Mouse (Mus musculus) stomach, embryonic 14.5 days (tissue): ENCODE measurements around the gene Pbx1. TPM values are rescaled to one million over a fixed set of nuclear protein-coding genes. Genes with fewer than 3 reads are reported as not detected.

Experiments
- ATAC-seq: fragments of 200-750 bp; cut with Nextera tagmentation; 2 replicates; pipeline ENCODE4 v1.8.0; 2017; ENCODE audit warnings: low read depth, moderate TSS enrichment; ENCODE audit not compliant: insufficient number of reproducible peaks, insufficient read depth, low FRiP score
- H3K27ac ChIP-seq: fragments of 300-500 bp; sonication (generic); 2 replicates; pipeline ENCODE4 v1.5.1; 2014; ENCODE audit warnings: mild to moderate bottlenecking, low read length, moderate library complexity, mixed read lengths
- H3K27me3 ChIP-seq: fragments of 300-500 bp; sonication (generic); 2 replicates; pipeline ENCODE4 v1.6.1; 2014; ENCODE audit warnings: low read length, control low read depth, mixed read lengths; ENCODE audit not compliant: control insufficient read depth, insufficient read depth
- H3K36me3 ChIP-seq: fragments of 300-500 bp; sonication (generic); 2 replicates; pipeline ENCODE4 v1.6.1; 2014; ENCODE audit warnings: mild to moderate bottlenecking, control low read depth, low read length, moderate library complexity, mixed read lengths; ENCODE audit not compliant: control insufficient read depth, insufficient read depth
- H3K4me1 ChIP-seq: fragments of 300-500 bp; sonication (generic); 2 replicates; pipeline ENCODE4 v1.6.1; 2014; ENCODE audit warnings: low read length, control low read depth, mixed read lengths; ENCODE audit not compliant: control insufficient read depth, insufficient read depth
- H3K4me2 ChIP-seq: fragments of 300-500 bp; sonication (generic); replicated peaks from 2 replicates; pipeline ENCODE4 v1.6.1; 2014; ENCODE audit warnings: low read depth, low read length, control low read depth
- H3K4me3 ChIP-seq: fragments of 300-500 bp; sonication (generic); 2 replicates; pipeline ENCODE4 v1.5.1; 2014; ENCODE audit warnings: low read depth, low read length, control low read depth
- H3K9ac ChIP-seq: fragments of 300-500 bp; sonication (generic); replicated peaks from 2 replicates; pipeline ENCODE4 v1.6.1; 2014; ENCODE audit warnings: low read depth, mild to moderate bottlenecking, control low read depth, low read length, moderate library complexity, mixed read lengths
- H3K9me3 ChIP-seq: fragments of 300-500 bp; sonication (generic); 2 replicates; pipeline ENCODE4 v1.6.1; 2016; ENCODE audit warnings: low read depth, low read length, control low read depth; ENCODE audit not compliant: control insufficient read depth
- WGBS: fragments of 180-500 bp; shearing (Covaris S2); extraction: QIAGEN DNeasy Blood & Tissue Kit; methylation state at CpG from one replicate; pipeline ENCODE4 v1.1.7; 2014; 5-methylcytosine and 5-hydroxymethylcytosine counted together
- polyA plus RNA-seq: library from polyadenylated mRNA; unstranded; fragments of >200 nt; fragmentation: Nextera tagmentation; extraction: Ambion mirVana; gene quantifications from 2 replicates; pipeline ENCODE4 v1.2.1, GENCODE M21; 2014

Gene Pbx1
- polyA plus RNA-seq, 1 experiment from 2014 or later = 64.1 TPM

DNA sequence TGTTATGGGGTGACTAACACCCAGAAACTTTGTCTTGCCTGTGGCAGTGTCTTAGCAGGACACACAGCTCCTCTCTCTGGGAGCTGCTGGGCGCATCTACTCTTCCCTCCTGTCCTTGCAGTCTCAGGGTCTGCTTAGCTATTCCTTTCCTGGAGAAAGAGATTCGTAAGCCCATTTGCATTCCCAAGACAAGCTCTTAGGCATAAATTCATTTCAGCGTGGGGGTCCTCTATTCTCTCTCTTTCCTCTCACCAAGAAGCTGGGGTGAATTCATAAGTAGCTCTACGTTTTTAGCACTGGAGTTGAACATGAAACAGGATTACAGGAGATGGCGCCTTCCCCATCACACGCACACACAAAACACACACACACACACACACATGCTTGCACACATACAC lies 140.4 kb downstream of the Pbx1 start:
- Histone ChIP-seq H3K9ac (no peak overlapping the region), H3K4me3 (no peak overlapping the region), H3K27ac (no peak overlapping the region), H3K36me3 (no peaks in the 10 kb centered on the region), H3K4me2 (no peak overlapping the region), H3K9me3 (no peaks in the 10 kb centered on the region), H3K4me1 (peaks cover 24% of the 10 kb centered on the region), H3K27me3 (no peaks in the 10 kb centered on the region)
- ATAC-seq = no peak
- 85% methylated on average over 6 of the region's 6 CpGs for WGBS

DNA sequence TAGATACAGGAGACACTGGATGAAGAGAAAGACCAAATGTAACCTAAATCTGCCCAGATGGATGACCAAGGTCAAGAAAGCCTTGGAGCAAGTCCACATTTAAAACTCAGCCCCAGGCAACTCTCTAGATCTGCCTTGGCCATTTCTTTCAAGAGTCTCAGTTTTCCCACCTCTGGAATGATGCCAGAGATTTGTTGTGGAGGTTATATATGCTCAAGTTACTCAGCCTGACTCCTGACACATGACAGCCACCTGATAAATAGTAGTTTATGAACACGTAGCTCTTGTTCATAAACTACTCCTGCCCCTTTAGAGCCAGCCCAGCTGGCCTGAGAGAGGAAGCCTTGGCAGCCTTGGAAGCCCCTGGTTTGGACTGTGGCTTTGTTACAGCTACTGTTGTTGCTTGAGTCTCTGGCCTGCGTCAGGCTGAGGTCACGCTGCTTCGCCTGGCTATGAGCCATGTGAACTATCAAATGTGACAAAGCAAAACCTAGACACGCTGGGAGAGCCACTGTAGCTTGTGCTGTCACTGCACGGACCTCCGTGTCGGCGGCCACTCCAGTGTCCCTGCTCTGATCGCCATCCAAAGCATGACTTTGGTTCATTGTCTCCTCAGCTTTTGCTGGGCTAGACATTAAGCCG lies 140.9 kb downstream of the Pbx1 start:
- Histone ChIP-seq H3K27ac (no peak overlapping the region), H3K4me3 (no peak overlapping the region), H3K4me1 (peaks cover 24% of the 10 kb centered on the region), H3K9ac (no peak overlapping the region), H3K9me3 (no peaks in the 10 kb centered on the region), H3K4me2 (no peak overlapping the region), H3K36me3 (no peaks in the 10 kb centered on the region), H3K27me3 (no peaks in the 10 kb centered on the region)
- no peak for ATAC-seq
- WGBS = 55% methylated on average over 11 of the region's 11 CpGs

DNA sequence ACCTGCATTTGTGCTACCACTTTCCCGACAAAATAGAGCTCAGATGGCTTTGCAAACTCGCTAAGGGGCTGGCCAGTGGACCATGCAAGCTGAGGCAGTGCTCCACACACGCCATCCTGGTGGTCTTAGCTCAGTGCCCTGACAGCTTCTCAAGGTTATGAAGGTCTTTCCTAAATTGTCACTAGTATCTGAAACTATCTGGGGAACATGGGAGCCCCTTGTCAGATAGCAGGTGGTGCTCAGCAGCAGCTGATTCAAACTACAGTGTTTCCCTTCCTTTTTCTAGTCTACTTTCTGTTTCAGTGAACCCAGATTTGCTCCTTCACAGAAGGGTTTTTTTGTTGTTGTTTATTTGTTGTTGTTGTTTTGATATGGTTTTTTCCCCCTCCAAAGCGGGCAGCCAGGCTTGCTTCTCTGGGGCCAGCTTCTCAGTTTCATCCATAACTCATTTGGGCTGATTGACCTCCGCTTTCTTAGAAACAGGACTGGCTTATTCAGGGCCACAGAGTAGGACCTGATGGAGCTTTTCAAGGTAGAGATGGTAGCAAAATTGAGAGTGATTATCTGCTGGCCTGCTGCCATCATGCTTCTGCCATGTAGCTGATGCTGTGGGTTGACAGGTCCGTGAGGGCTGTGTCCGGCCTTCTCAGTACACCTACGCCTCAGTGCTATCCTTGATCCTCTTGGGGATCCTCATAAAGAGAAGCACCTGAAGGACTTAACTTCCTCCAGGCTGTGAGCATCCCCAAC lies 141.7 kb downstream of the Pbx1 start:
- peaks cover 26% of the 10 kb centered on the region for H3K4me1 ChIP-seq
- no peak for ATAC-seq
- no peaks in the 10 kb centered on the region for H3K9me3 ChIP-seq
- H3K9ac ChIP-seq = no peak overlapping the region
- no peaks in the 10 kb centered on the region for H3K36me3 ChIP-seq
- 81% methylated on average over 8 of the region's 8 CpGs for WGBS
- no peaks in the 10 kb centered on the region for H3K27me3 ChIP-seq
- H3K27ac ChIP-seq = no peak overlapping the region
- H3K4me2 ChIP-seq = no peak overlapping the region
- H3K4me3 ChIP-seq = no peak overlapping the region

DNA sequence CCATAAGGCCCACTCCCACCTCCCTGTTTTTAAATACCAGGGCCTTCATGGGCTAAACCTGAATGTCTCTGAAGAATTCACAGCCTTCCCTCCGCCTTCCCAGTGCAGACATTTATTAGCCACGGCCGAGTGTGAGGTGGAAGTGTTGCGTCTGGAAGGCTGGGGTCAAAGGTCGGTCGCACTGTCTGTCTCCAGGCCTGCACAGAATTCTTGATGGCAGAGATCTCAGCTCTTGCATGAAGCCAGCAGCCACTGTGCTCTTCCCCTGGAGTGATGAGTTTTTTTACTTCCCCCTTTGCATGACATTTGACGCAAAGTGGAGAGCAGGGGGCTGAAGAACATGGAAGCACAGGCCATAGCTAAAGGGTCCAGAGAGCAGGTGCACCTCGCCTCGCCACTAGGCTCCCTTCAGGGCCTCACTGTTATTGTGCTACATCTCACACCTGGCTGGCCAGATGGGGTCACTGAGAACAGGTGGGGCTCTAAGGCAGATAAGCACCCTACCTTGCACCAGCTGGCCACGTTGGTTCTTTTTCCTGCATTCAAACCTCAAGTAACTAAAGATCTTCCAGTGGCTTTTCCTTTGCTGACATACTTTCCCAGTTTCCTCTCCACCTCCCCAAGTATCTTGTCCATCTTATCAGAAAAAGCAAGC lies 143.1 kb downstream of the Pbx1 start:
- Histone ChIP-seq H3K4me2 (no peak overlapping the region), H3K4me3 (no peak overlapping the region), H3K27ac (peak overlapping the region; percentile 61; the same call in 1 of the 2 replicates), H3K36me3 (no peaks in the 10 kb centered on the region), H3K4me1 (peaks cover 40% of the 10 kb centered on the region), H3K9me3 (no peaks in the 10 kb centered on the region), H3K27me3 (no peaks in the 10 kb centered on the region), H3K9ac (no peak overlapping the region)
- ATAC-seq = no peak; the same call in 1 of the 2 replicates
- WGBS = 51% methylated on average over 10 of the region's 10 CpGs

DNA sequence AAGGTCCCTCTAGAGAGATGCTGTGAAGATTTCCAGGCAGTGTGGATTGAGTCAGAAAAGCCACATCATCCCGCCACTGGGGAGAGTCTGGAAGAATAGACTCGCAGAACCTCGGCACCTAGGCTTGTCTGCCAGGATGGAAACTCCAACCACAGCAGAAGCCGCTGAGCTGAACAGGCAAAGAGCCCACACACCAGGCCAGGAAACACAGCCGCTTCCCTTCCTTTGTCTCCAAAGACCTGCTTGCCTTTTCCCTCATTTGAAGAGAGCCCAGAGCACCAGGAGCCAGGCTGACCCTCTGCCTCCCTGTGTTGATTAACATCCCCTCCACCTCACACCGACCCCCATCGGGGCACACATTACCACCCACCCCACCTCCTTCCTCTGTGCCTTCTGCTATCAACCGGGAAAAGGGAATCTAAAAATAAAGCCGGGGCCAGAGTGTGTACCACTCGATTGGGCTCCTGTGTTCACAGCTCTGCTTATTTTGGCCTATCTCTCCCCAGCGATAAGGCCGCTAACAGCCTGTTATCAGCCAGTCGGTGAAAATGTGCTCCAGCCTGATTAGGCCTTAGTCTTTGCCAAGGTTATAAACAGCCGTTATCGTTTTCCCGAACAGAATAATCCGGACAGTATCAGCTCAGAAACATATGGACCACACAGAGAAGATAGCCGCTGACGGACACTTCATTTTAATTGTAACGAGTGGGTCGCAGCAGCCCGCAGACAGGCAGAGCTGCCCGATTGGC lies 144.1 kb downstream of the Pbx1 start:
- Histone ChIP-seq H3K36me3 (no peaks in the 10 kb centered on the region), H3K27ac (peak overlapping the region; percentile 61; the same call in 1 of the 2 replicates), H3K27me3 (no peaks in the 10 kb centered on the region), H3K4me1 (peaks cover 44% of the 10 kb centered on the region), H3K9ac (no peak overlapping the region), H3K4me3 (no peak overlapping the region), H3K4me2 (no peak overlapping the region), H3K9me3 (no peaks in the 10 kb centered on the region)
- peak; percentile 88 for ATAC-seq
- 41% methylated on average over 23 of the region's 23 CpGs for WGBS

DNA sequence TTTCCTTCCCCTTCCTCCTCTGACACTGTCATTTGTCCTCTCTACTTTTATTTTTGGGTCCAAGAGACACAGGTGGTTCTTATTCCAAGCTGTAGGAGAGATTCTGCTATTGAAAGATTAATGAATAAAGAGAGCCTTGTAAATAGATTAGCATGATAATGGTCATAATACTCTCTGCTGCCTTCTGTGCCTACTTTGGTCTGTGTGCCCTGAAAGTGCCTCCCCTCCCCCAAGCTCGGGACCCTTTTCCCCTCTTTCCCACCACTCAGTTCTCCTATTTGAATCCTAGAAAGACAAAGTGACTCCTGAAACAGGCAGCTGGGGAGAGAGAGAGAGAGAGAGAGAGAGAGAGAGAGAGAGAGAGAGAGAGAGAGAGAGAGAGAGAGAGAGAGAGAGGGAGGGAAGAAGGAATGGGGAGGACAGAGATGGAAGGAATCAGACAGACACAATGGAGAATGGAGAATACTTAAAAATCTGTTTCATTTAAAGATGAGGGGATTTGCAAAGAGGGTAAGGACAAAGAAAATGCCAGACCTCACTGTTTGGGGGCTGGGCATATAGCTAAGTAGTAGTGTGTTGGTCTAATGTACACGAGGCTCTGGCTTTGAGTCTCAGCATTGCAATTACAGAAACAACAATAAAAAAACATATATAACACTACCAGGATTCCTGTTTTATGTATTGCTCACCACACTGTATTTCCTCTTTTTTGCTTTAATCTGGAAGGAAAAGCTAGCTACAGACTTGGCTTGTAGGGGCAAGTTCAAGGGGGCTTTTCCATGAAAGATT lies 145.0 kb downstream of the Pbx1 start:
- Histone ChIP-seq H3K9ac (no peak overlapping the region), H3K4me2 (no peak overlapping the region), H3K36me3 (no peaks in the 10 kb centered on the region), H3K9me3 (no peaks in the 10 kb centered on the region), H3K4me1 (peaks cover 42% of the 10 kb centered on the region), H3K4me3 (no peak overlapping the region), H3K27ac (peak overlapping the region; percentile 61; the same call in 1 of the 2 replicates), H3K27me3 (no peaks in the 10 kb centered on the region)
- WGBS = 55% methylated on average over 2 of the region's 2 CpGs
- no peak for ATAC-seq

DNA sequence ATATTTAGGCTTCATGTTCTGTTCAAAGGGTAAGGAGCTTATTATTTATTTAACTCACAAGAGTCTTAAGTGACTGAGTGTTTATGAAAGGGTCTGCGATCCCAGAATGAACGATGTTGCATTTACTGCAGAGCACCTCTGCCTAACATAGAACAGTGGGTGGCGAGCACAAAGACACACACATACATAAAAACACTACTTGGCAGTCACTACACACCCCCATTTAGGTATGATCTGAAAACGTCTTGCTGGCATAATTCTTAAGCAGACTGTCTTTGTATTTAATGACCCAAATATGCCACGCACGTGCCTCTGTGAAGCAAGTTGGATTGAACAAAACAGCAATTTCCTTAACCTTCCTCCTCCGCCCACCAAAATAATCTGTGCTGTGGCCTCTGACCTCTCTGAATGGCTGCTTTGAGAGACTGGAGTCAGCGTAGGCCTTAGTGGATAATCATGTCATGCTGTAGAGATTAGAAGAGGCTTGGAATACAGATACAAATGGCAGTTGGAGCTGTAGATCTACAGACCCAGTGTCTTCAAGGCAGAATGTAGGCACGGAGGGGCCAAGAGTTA lies 147.4 kb downstream of the Pbx1 start:
- Histone ChIP-seq H3K4me2 (no peak overlapping the region), H3K9me3 (no peaks in the 10 kb centered on the region), H3K27ac (0 out of 2 replicates have a peak overlapping the region, but pooled peaks have one; percentile 35), H3K4me3 (no peak overlapping the region), H3K36me3 (no peaks in the 10 kb centered on the region), H3K9ac (no peak overlapping the region), H3K4me1 (peaks cover 41% of the 10 kb centered on the region), H3K27me3 (no peaks in the 10 kb centered on the region)
- WGBS = 19% methylated on average over 9 of the region's 9 CpGs
- no peak for ATAC-seq
